Mouse (Mus musculus) G1E (cell line): ENCODE measurements around the gene Cyp26b1. TPM values are rescaled to one million over a fixed set of nuclear protein-coding genes. Genes with fewer than 3 reads are reported as not detected.

ENCODE experiments used
- ATAC-seq: 2 replicates; pipeline ENCODE4 v1.8.0; 2016; ENCODE audit warnings: mild to moderate bottlenecking; ENCODE audit not compliant: insufficient number of reproducible peaks, poor library complexity, low FRiP score, severe bottlenecking; ENCODE audit errors: extremely low read depth
- DNase-seq: peaks from one replicate; pipeline ENCODE4 v3.0.0; 2012; ENCODE audit warnings: low spot score
- H3K27me3 ChIP-seq: 2 replicates; pipeline ENCODE4 v1.6.1; 2012; ENCODE audit warnings: mild to moderate bottlenecking, low read length, inconsistent platforms; ENCODE audit not compliant: insufficient read depth
- H3K36me3 ChIP-seq: replicated peaks from 2 replicates; pipeline ENCODE3; 2012; ENCODE audit warnings: mild to moderate bottlenecking, inconsistent platforms
- H3K4me1 ChIP-seq: 2 replicates; pipeline ENCODE4 v1.6.1; 2012; ENCODE audit warnings: low read depth, low read length, inconsistent platforms, mixed read lengths; ENCODE audit not compliant: insufficient read depth
- H3K4me3 ChIP-seq: 2 replicates; pipeline ENCODE4 v1.5.1; 2012; ENCODE audit warnings: low read depth, mild to moderate bottlenecking, inconsistent platforms, low read length, moderate library complexity, mixed read lengths
- H3K9me3 ChIP-seq: replicated peaks from 2 replicates; pipeline ENCODE4 v1.6.1; 2012; ENCODE audit warnings: inconsistent platforms
- CTCF ChIP-seq: IDR thresholded peaks from 2 replicates; pipeline ENCODE4 v1.5.1; 2012; ENCODE audit warnings: low read depth, low read length, inconsistent platforms, mixed read lengths
- GATA1 ChIP-seq: IDR thresholded peaks from 2 replicates; pipeline ENCODE4 v1.6.1; 2012; ENCODE audit warnings: borderline replicate concordance, low read length, inconsistent platforms, mixed read lengths
- GATA2 ChIP-seq: IDR thresholded peaks from 2 replicates; pipeline ENCODE4 v1.6.1; 2012; ENCODE audit warnings: low read depth, low read length, inconsistent platforms, borderline replicate concordance
- POLR2AphosphoS5 ChIP-seq: IDR thresholded peaks from 2 replicates; pipeline ENCODE4 v1.6.1; 2012; ENCODE audit warnings: low read depth, low read length, inconsistent platforms; ENCODE audit not compliant: insufficient replicate concordance
- TAL1 ChIP-seq: conservative IDR thresholded peaks from 2 replicates; pipeline ENCODE4 v1.6.1; 2012; ENCODE audit warnings: low read depth, low read length, inconsistent platforms, mixed read lengths
- polyA plus RNA-seq: library from polyadenylated mRNA; stranded (reverse); fragments of >175 nt; gene quantifications from 2 replicates; pipeline ENCODE4 v1.2.3, GENCODE M21; 2012
- total RNA-seq, 2 experiments: library from RNA; stranded (forward) in 1 of 2; stranded (reverse) in 1 of 2; fragments of 200-1000 nt in 1 of 2; fragments of >200 nt in 1 of 2; fragmentation: Nextera tagmentation in 1 of 2; gene quantifications; 2 replicates each; pipeline ENCODE4 v1.2.3; 2014 to 2017

The Cyp26b1 gene
- total and polyA plus RNA-seq, 3 experiments, result 0.01 to 0.05 TPM; not detected in 1

DNA sequence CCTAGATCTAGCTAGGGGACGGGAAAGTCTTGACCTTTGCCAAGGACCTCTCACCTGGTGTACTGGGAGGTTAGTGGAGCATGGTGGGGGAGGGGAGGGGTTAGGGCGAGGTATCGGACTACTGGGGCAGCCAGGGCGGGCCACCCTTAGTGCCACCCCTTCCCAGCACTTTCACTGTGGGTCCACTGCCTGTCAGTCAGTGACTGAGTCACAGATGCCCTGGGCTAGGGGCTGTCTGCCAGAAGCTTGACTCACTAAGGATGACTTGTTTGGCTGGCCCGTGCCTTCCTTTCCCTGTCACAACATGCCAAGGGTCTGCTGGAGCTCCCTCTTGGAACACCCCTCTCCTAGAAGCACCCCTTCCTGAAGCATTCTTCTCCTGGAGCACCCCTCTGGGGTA is 28.5 kb downstream of the Cyp26b1 start:
- H3K4me3 ChIP-seq, result no peak overlapping the region
- peaks cover 37% of the 10 kb centered on the region for H3K27me3 ChIP-seq
- TF ChIP-seq POLR2AphosphoS5, result no peak
- TF ChIP-seq CTCF, result no peak
- no peak for TF ChIP-seq GATA1
- TF ChIP-seq GATA2, result no peak
- TF ChIP-seq TAL1, result no peak
- ATAC-seq (no peak), DNase-seq (no peak)
- H3K4me1 ChIP-seq, result no peaks in the 10 kb centered on the region; the same call in 1 of the 2 replicates
- no peaks in the 10 kb centered on the region for H3K36me3 ChIP-seq
- no peaks in the 10 kb centered on the region for H3K9me3 ChIP-seq

GRCm38 (mm10) chr6:84562948-84563347 is 30.8 kb downstream of the Cyp26b1 start:
- no peak for ATAC-seq
- Histone ChIP-seq H3K27me3 (peaks cover 38% of the 10 kb centered on the region), H3K4me1 (no peaks in the 10 kb centered on the region), H3K36me3 (no peaks in the 10 kb centered on the region), H3K4me3 (no peak overlapping the region), H3K9me3 (no peaks in the 10 kb centered on the region)
- no peak for DNase-seq
- TF ChIP-seq POLR2AphosphoS5 (no peak), TAL1 (no peak), GATA1 (no peak), CTCF (no peak), GATA2 (no peak)

DNA sequence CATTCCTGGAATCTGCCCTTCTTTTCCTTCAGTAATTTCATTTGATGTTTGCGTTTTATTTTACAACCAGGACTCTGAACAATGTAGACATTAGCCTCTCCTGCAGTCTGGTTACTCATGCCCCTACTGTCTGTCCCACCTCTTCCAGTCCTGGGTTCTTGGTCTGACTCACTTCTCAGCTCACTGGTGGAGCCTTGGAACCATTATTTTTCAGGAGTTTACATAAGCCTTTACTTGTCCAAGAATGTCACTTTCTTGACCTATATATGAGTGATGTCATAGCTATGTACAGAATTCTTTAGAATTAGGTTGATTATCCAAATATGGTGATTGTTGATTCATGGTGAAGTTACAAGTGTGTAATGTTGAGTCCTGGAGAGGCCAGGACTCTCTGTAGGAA is 32.5 kb downstream of the Cyp26b1 start:
- DNase-seq (no peak), ATAC-seq (no peak)
- Histone ChIP-seq H3K27me3 (peaks cover 33% of the 10 kb centered on the region), H3K4me3 (no peak overlapping the region), H3K36me3 (no peaks in the 10 kb centered on the region), H3K9me3 (no peaks in the 10 kb centered on the region), H3K4me1 (no peaks in the 10 kb centered on the region)
- TF ChIP-seq CTCF (no peak), GATA2 (no peak), POLR2AphosphoS5 (no peak), TAL1 (no peak), GATA1 (no peak)

- no peaks in the 10 kb centered on the region; the same call in 1 of the 2 replicates for H3K27me3 ChIP-seq
- no peak overlapping the region for H3K4me3 ChIP-seq
- ATAC-seq (no peak), DNase-seq (no peak)
- H3K36me3 ChIP-seq, result no peaks in the 10 kb centered on the region
- H3K4me1 ChIP-seq, result no peaks in the 10 kb centered on the region
- TF ChIP-seq POLR2AphosphoS5 (no peak), GATA1 (no peak), CTCF (no peak), TAL1 (no peak), GATA2 (no peak)
- H3K9me3 ChIP-seq, result no peaks in the 10 kb centered on the region
These were observed 43.8 kb downstream of the Cyp26b1 start for GRCm38 (mm10) chr6:84549852-84550437.

DNA sequence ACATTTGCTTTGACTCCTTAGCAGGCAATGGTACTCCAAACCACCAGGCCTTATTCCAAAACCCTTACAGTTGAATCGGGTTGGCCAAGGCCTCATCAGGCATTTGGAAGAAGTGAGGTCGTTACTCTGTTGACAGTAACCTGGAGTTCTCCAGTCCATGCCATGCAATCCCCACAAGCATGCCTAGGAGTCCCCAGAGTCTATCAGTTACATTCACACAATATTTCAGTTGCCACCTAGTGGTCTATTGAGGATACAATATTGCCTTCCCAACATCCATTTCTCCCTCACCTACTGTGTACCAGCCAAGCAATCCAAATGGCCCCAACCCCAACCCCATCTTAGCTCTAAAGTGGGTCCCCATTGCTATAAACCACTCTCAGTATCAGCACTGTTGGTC is 48.3 kb downstream of the Cyp26b1 start:
- H3K27me3 ChIP-seq, result peaks cover 2% of the 10 kb centered on the region; the same call in 1 of the 2 replicates
- ATAC-seq, result no peak
- no peaks in the 10 kb centered on the region for H3K36me3 ChIP-seq
- H3K4me3 ChIP-seq, result no peak overlapping the region
- DNase-seq, result no peak
- H3K9me3 ChIP-seq, result no peaks in the 10 kb centered on the region
- TF ChIP-seq GATA2 (no peak), CTCF (no peak), TAL1 (no peak), POLR2AphosphoS5 (no peak)
- H3K4me1 ChIP-seq, result no peaks in the 10 kb centered on the region

DNA sequence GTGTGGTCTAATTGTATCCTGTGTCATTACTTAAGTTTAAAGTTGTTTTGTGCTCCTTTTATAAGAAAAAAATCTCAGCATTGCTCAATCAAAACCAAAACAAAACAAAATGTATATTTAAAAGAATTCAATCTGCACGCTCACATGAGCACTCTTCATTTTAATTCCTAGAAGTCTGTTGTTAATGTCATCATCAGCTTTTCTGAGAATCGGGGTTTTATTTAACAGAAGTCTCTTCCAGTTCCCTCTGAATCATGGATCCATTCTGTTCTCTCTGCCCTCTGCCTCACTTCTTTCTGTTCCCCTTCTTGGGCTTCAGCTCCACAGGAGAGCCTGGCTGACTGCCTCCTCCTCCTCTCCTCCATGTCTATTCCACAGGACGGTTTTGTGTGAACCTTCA is 49.3 kb downstream of the Cyp26b1 start:
- no peaks in the 10 kb centered on the region for H3K4me1 ChIP-seq
- no peak for DNase-seq
- no peaks in the 10 kb centered on the region for H3K36me3 ChIP-seq
- H3K27me3 ChIP-seq, result peaks cover 2% of the 10 kb centered on the region; the same call in 1 of the 2 replicates
- ATAC-seq, result no peak
- TF ChIP-seq TAL1 (no peak), GATA1 (no peak), GATA2 (no peak), POLR2AphosphoS5 (no peak), CTCF (no peak)
- H3K4me3 ChIP-seq, result no peak overlapping the region
- H3K9me3 ChIP-seq, result no peaks in the 10 kb centered on the region
